Mouse (Mus musculus) MN1 (cell line): ENCODE data around the gene Olfr545.

ENCODE experiments used
- DNase-seq: peaks from one replicate; pipeline ENCODE4 v3.0.0-alpha.2; 2016; ENCODE audit warnings: low spot score

The Olfr545 gene

DNA sequence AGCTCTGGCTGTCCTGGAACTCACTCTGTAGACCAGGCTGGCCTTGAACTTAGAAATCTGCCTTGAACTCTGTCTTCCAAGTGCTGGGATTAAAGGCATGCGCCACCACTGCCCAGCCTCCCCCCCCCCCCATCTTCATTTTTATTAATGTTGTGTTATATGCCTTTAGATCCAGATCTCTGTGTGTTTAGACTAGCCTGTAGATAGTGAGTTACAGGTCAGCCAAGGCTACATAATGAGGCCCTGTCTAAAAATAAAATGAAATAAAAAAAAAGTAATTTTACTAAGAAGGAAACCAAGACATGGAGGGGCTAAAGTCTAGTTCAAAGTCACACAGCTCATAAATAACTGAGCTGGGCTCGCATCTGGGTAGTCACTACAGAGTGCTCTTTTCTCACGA lies 20.4 kb downstream of the Olfr545 start:
- no peak for DNase-seq

DNA sequence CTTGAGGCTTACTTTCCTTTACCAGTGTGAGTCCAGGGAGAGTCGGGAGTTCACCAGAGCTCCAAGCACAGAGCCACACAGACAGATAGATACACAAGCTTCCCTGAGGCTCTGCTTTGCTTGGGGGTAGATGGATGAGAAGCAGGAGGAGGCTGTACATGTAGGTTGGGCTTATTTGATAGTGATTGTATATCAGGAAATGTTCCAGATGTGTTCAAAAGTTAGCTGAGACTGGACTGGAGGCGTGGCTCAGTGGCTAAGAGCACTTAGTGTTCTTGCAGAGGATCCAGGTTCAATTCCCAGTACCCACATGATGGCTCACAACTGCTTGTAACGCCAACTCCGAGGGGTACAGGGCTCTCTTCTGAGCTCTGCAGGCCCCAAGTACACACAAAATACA lies 20.9 kb downstream of the Olfr545 start:
- DNase-seq, result no peak

DNA sequence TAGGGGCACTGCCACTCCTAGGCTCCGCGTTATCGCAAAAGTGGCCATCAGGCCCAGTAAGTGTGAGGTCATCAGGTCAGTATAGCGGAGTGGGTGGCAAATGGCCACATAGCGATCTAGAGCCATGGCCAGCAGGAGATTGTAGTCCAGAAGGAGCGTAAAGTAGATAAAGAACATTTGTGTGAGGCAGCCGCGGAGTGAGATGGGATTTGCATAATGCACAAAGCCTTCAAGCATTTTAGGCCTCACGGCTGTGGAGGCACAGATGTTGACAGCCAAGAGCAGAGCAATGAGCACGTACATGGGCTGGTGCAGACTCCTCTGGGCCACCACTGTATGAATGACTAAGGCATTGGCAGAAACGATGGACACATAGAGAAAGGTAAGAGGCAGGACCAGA lies 22.0 kb downstream of the Olfr545 start:
- no peak for DNase-seq

DNA sequence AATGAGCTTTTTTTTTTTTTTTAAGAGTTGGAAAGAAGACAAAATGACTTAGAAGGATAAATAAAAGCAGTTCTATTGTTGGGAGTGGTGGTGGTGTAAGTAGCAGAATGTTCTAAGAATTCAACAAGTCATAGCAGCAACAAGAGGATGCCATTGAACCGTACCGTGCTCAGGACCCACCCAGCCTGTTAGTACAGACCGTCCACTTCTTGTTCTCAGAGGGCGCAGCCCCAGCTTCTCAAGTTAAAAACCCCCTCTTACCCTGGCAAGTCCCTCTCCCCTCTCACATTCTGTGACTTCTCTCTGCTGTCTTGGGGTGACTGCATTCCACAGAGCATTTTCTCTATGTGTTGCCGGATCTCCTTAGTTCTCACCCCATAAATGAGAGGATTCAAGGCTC lies 22.8 kb downstream of the Olfr545 start:
- DNase-seq, result no peak

DNA sequence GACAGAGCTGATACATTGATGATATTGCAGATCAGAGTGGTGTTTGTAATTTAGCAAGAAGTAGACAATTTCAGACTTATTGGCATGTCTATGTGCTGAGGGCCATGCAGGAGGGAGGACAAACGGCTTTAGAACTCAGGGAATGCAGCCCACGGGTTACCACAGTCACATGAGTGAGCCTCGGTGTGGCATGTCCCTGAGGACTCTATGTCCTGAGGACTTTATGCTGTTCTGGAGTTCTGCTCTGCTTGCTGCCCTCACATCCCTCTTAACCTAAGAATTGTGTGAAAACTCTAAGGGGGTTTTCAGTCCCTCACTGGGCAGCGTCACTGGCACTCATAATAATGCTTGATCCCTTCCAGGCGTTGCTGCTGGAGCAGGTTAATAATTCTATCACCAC lies 26.7 kb downstream of the Olfr545 start:
- DNase-seq, result no peak

DNA sequence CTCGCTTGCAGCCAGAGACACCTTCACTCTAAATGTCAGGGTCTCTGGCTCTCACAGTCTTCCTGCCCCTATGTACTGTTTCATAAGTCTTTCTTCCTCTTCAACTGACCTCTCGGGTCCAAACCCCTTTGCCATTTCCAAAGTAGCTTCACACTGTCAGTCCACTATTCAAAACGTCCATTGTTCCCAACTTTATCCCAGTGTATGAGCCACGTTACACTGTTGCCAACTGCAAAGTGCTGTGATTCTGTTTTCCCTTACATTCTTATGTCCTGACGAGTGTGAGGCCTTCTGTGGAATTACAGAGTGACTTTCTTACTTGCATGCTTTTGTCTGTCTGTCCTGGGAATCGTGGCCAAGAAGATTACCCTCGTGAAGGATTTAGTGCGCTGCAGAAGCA lies 31.8 kb downstream of the Olfr545 start:
- DNase-seq, result no peak

DNA sequence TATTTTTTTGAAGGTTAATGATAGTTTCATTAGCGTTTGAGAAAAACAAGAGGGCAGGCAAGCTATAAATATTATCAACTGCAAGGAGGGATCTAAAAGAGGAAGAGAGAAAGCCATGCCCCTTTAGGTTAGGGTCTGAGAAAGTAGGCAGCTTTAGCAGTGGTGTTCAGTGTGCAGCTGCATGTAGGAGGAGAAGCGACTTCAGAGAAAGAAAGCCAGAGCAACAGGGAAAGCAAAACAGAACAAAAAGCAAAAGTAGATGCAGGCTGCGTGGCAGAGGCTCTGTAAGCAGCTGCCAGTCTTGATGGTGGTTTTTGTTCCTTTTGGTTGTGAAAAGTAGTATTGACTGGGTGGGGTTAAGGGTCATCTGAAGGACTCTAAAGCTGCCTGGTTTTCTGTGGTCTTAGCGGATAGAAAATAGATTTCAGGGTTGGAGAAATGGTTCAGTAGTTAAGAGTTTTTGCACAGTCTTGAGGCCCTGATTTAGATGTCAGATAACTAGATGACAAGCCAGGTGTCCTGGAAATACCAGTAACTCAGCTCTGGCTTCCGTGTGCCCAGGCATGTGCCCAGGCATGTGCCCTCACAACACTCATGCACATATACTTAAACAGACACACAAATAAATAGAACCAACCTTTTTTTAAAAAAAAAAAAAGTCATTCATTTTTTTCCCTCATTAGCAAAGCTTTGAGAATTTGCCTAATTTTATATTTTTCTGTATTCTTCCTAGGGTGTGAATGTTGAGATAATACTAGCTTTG lies 40.6 kb downstream of the Olfr545 start:
- DNase-seq, result no peak

DNA sequence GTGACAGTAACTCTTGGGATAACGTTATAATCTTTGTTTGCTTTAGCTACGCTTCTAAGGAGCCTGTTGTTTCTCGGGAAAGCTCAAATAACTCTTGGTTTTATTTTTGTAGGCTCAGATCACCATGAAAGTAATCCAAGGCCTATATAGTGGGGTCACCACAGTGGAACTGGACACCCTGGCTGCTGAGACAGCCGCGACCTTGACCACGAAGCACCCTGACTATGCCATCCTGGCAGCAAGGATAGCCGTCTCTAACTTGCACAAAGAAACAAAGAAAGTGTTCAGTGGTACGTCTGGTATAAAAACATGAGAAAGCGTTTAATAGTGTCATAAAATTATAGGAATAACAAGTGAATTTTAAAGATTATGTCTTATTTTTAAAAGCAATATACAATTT lies 52.9 kb downstream of the Olfr545 start:
- no peak for DNase-seq

DNA sequence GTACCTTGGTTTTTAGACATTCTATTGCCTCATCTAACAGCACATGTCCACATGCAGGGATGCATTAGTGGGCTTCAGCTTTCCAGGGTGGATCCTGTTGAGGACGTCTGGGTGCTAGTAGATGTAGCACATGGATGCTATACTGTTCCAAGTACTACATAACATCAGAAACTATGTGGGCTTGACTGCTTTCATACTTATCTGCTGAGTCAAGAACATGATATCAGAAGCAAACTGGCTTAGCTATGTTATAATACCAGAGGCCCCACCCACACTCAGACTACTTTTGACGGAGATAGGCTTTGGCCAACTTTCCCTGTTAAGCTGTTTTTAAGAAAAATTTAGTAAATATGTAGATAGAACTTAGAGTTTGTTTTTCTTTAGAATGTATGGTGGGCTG lies 55.1 kb downstream of the Olfr545 start:
- DNase-seq, result no peak

DNA sequence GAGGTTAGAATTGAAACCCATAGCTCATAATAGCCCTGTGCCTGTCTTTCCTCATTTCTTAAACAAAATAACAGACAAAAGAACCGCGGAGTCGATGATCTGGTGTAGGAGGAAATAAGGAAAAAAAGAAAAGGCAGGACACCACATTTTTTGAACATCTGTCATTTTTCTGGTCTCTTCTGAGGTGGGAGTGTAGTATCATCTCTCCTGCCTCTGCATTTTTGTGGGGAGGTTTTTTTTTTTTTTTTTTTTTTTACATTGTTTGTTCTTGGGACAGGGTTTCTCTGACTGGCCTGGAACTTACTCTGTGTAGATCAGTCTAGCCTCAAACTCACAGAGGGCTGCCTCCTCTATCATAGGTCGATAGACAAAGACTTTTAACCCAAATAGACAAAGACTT lies 56.9 kb downstream of the Olfr545 start:
- DNase-seq, result peak; percentile 20

DNA sequence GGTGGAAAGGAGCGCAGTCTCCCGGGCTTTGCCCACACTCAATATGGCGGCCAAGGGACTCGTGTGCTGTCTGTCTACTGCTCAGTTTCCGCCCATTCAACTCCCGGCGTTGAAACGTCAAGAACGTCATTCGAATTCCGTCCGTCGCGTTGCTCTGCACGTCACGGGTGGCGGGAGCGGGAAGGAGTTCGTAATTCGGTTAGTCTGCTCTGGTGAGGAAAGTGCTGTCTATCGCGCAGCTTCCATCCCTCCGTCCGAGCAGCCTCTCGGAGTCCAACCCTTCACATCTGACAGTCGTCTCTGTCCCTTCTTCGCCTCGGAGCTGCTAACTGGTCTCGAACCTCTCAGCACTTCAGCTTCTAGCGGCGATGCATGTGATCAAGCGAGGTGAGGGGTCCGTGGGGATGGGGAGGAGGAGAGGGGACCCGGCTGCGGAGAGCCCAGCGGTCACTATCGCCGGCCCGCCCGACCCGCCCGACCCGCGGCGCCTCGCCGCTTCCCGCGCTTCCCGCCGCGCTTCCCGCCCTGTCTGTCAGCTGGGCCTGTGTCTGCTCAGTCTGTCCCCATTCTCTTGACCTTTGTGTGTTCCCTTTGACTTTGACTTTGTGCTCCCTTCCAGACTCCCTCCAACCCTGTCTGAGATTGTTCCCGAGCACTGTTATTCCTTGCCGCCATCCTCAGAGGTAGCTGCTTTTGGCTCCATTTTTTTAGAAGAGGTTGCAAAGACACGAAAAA lies 57.5 kb downstream of the Olfr545 start, which contains the start of gene Rrm1:
TSS of gene Rrm1 (plus strand) at position 39 of the 735 bp plus-strand sequence.
- peak; percentile 99 for DNase-seq
